Mouse (Mus musculus): ENCODE results near the gene P2rx3.

The P2rx3 gene

GRCm38 (mm10) chr2:84987930-84988329 is 49.3 kb downstream of the P2rx3 start, which contains the start of gene Prg3:
Gene Prg3, plus strand, starts transcription at chr2:84988215.
- DNase-seq (ENCODE audit: extremely low spot score, low read depth, low spot score): no peak

- DNase-seq (ENCODE audit: extremely low spot score, low read depth, low spot score): no peak
These were observed 57.1 kb downstream of the P2rx3 start, which contains the start of gene Prg2 for GRCm38 (mm10) chr2:84980188-84980587. Gene Prg2, plus strand, starts transcription at chr2:84980461.

- DNase-seq (ENCODE audit: extremely low spot score, low read depth, low spot score): no peak
These were observed 61.7 kb downstream of the P2rx3 start for GRCm38 (mm10) chr2:84975580-84975979.

- no peak for DNase-seq (ENCODE audit: extremely low spot score, low read depth, low spot score)
These were observed 69.8 kb downstream of the P2rx3 start for GRCm38 (mm10) chr2:84967318-84967991.

GRCm38 (mm10) chr2:84964111-84964801 is 73.0 kb downstream of the P2rx3 start:
- DNase-seq (ENCODE audit: extremely low spot score, low read depth, low spot score): no peak

GRCm38 (mm10) chr2:84962906-84963507 is 74.3 kb downstream of the P2rx3 start:
- no peak for DNase-seq (ENCODE audit: extremely low spot score, low read depth, low spot score)

GRCm38 (mm10) chr2:84961901-84962300 is 75.4 kb downstream of the P2rx3 start:
- DNase-seq (ENCODE audit: extremely low spot score, low read depth, low spot score): no peak

- DNase-seq (ENCODE audit: extremely low spot score, low read depth, low spot score): no peak
These were observed 76.0 kb downstream of the P2rx3 start for GRCm38 (mm10) chr2:84961300-84961699.

GRCm38 (mm10) chr2:84958588-84959264 is 78.5 kb downstream of the P2rx3 start:
- DNase-seq (ENCODE audit: extremely low spot score, low read depth, low spot score): no peak

- no peak for DNase-seq (ENCODE audit: extremely low spot score, low read depth, low spot score)
These were observed 81.0 kb downstream of the P2rx3 start for GRCm38 (mm10) chr2:84956274-84956673.

GRCm38 (mm10) chr2:84955435-84955834 is 81.8 kb downstream of the P2rx3 start:
- no peak for DNase-seq (ENCODE audit: extremely low spot score, low read depth, low spot score)

GRCm38 (mm10) chr2:84952693-84953092 is 84.6 kb downstream of the P2rx3 start:
- DNase-seq (ENCODE audit: extremely low spot score, low read depth, low spot score): no peak

GRCm38 (mm10) chr2:84952251-84952650 is 85.0 kb downstream of the P2rx3 start:
- DNase-seq (ENCODE audit: extremely low spot score, low read depth, low spot score): no peak

GRCm38 (mm10) chr2:84951027-84951426 is 86.2 kb downstream of the P2rx3 start:
- DNase-seq (ENCODE audit: extremely low spot score, low read depth, low spot score): no peak

GRCm38 (mm10) chr2:84948721-84949120 is 88.5 kb downstream of the P2rx3 start:
- no peak for DNase-seq (ENCODE audit: extremely low spot score, low read depth, low spot score)

All from hindlimb bud, embryonic 11.5 days (tissue).